Mouse (Mus musculus) ES-Bruce4 (cell line): ENCODE data around the gene Cfhr2.

ENCODE experiments used
- EP300 ChIP-seq: IDR thresholded peaks from 2 replicates; pipeline ENCODE4 v1.6.1; 2011; ENCODE audit warnings: low read depth, low read length; ENCODE audit not compliant: insufficient read depth
- POLR2A ChIP-seq: IDR thresholded peaks from one replicate; pipeline ENCODE4 v1.8.1; 2011; ENCODE audit warnings: low read length; ENCODE audit not compliant: insufficient read depth

- TF ChIP-seq POLR2A (no peak), EP300 (no peak)
Observed at GRCm38 (mm10) chr1:139781143-139781542, 77.4 kb downstream of the Cfhr2 start, which contains the start of gene Gm4788.
